Mouse (Mus musculus) cerebellum, adult 11 months (tissue): ENCODE data around the gene Prkacb.

Source experiments
- DNase-seq: peaks from one replicate; pipeline ENCODE4 v3.0.0; 2022

Gene Prkacb

DNA sequence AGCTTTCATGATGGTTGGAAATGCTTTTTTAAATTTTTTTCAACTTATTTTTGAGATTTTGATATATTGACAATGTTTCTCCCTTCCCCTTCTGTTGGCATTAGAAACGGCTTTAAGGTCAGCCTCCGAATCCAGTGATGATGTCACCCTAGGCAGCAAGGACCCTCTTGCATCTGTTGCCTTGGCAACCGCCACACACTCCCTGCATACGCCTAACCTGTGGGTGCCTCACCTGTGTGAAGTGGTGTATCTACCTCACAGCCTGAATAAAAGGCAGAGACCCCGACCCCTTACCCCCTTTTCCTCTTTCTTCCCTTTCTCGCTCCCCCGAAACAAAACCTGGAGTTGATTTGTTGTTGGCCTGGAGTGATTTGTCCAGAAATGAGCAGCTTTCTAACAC is 100.5 kb downstream of the Prkacb start:
- no peak for DNase-seq

DNA sequence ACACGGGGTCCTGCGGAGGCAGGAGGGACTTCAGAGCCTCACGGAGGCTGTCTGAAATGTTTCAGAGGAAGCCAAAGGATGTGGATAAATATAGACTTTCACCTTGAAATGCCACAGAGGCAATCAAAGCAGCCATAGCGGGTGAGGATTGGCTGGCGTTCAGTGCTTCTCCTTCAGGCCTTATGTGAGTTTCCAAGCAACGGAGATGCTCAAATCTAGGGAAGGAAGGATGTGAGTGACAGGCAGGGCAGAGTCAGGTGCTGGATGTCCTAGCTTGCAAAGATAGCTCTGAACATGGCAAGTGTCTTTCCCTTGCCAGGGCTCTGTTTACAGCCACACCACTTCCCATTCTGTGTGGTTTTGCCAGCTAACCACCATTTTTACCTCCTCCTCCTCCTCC is 101.2 kb downstream of the Prkacb start:
- no peak for DNase-seq

DNA sequence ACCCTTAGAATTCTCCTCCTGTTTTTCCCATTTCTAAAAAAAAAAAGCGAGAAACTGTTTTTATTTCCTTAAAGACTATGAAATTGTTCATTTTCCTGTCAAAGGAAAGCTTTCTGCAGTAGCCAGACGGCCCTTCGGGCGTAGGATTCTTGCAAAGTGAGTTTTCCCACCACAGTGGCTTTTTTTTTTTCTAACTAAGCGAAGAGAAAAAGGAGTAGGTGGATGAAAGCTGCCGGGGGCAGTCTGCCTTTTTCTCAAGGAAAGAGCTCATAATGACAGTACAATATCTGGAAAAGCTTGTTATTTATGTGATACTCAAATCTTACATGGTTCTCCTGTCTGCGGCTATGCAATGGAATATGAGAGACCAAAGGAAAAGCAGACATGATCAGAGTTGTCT is 101.7 kb downstream of the Prkacb start:
- no peak for DNase-seq

DNA sequence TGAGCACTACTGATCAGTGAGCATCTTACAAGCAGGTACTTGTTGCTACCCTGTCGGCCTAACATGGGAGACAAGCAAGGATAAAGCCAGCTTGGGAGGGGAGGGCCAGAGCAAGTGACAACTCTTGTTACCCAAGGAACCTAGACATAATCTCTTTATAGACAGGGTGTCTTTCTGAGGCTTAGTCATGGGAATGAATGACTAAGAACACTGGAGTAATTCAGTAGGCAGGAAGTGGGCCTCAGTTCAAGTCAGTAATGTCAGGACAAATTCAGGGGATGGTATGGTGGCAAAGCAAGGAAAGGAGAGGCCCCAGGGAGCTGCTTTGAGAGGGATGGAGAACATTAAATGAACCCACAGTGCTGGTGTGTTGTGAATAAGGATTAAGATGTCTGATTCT is 103.7 kb downstream of the Prkacb start:
- DNase-seq = no peak

DNA sequence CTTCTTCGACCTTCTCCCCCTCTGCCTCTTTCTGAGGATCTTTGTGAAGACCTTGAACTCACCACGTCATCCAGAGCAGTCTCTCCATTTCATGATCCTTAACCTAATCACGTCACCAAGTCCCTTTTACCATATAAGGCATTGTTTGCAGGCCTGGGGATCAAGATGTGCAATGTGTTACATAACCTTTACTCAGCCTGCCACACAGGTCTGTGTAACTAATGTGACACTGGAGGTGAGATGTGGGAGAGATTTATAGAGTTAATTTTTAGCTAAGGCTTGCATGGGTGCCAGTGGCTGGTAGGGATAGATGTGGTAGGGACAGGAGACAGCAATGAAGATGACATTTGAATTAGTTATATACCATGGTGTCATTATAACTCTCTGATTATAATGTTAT is 104.4 kb downstream of the Prkacb start:
- no peak for DNase-seq

DNA sequence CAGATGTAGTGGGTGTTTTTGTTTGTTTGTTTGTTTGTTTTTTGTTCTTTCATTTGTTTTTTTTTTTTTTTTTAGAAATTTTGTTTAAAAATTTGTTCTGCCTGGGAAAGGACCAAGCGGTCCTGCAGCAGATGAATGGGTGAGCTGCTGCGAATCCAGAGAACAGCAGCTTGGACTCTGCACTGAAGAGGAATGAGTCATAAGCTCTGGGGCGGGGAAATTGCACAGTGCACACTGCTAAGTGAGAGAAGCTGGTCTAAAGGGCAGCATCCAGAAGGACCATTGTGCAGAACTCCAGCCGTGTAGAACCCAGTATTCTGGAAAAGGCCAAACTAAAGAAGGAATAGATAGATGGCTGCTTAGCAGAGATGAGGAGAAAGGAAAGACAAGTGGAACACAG is 108.7 kb downstream of the Prkacb start:
- DNase-seq = no peak

DNA sequence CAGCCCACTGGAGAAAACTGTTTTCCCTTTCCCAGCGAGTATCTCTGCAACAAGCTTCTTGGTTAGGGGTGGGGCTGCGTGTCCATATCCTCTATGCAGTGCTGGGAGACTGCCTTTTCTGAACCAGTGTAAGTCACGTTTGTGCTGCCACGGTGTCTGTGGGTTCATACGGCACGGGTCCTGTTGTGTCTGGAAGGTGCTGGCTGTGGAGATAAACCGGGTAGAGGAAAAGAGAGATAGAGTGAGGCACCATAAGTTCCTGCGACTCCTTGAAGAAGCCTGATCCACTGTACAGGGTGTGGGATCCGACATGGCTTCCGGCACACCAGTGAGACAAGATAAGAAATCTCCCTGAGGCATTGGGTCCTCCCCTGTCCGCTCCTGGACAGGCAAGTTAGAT is 112.7 kb downstream of the Prkacb start:
- DNase-seq = no peak

DNA sequence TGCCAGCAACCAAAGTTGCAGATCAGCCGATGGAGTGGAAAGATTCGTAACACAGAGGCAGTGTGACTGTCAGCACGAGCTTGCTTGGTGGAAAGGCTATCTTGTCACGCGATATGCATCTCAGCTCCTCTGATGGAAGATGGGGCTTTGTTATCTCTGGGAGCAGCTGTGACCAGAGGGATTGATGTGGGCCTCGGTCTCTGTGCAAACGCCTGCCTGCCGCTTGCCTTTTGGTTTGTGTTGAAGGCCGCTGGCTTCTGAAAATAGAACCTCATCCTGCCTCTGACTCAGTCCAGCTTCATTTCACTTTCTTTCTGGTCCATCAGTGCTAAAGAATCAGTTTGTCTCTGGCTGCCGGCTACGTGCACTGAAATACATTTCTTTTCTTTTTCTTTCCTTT is 113.8 kb downstream of the Prkacb start:
- DNase-seq = no peak

DNA sequence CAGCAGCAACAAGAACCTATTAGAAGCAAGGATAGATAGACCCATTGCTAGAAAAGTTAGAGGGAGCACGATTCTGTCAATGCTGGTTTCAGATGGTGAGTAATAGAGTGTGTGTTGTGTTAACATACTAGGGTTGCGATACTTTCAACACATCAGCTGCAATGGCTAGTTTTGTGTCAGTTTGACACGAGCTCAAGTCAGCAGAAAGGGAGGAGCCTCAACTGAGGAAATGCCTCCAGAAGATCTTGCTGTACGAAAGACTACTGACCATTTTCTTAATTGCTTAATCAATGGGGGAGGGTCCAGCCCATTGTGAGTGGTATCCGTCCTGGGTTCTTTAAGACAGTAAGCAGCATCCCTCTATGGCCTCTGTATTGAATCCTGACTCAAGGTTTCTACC is 120.2 kb downstream of the Prkacb start:
- no peak for DNase-seq

DNA sequence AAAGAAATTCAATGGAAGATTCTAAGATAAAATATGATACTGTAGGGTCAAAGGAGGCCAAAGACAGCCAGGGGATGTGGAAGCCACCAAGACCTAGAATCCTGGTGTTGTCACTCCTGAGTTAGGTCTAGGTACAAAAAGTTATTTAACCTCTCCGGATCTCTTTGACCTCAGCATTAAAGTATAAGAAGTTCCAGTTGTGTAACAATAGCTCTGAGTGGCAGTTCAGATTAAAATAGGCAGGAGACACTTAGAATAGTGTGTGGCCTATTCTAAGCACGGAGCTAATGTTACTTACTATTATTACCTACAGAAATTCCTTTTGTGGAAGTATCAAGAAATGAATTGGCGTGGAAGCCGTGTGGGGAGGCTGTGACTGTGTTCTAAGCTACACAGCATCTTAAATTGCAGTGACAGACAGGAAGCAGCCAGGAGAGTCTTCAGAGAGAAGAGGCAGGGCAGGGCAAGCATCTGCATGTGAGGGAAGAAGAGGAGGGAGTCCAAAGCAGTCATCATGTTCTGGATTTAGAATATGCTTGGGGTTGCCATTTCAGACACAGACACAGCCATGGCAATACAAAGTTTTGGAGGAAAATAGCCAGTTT is 125.6 kb downstream of the Prkacb start:
- DNase-seq = no peak

DNA sequence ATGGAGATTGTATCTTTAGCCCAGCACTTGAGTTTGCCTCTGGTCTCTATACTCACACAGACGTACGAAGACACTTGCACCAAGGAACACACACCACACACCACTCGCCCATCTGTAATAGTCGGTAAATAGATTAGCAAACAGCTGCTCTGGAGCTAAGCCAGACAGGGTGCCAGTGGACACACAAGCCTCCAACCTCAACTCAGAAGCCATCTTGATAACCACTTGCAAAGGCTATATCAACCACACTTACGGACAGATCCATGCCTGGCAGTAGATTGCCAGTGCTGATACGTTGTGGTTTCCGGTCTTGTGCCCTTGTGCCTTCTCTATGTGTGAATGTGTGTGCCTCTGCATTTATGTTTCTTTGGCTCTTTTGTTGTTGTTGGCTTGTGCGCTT is 126.4 kb downstream of the Prkacb start:
- no peak for DNase-seq

DNA sequence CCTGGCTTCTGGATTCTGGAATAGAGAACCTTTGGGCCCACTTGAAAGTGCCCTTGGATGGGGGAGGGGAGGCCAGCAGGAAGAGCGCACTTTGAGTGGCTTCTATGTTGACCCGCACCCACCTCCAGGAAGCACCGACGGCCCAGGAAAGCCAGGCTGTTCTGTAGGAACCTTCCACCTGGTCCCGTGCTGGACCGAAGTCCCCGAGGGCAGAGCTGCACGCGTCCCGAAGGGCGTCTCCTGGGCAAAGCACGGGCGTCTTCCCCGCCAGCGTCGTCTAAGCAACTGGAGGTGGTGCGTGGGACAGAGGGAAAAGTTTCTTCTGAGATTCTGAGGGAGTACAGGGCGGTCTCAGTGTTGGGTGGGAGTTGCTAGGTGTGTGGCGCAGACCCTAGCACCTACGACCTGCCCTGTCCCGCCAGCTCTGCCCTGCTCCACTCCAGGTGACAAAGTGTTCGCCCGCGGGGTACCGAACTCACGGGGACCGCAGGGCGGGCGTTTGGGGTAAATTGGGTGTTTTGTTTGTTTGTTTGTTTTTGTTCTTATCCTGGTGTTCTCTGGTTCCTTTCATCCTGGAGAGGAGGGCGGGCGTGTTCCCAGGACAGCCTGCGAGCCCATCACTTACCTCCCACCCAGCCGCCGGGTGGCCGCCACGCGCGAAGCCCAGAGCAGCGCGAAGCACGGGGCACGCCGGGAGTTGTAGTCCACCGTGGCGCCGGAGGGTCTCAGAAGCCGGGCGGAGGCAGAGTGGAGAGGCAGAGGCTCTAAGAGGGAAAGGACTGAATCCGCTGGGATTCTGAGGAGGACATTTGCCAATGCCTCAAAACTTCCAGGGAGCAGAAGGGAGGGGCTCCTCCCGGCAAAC is 127.7 kb downstream of the Prkacb start, which contains the start of gene Samd13:
TSS of gene Samd13 (minus strand) at position 782 of the 865 bp plus-strand sequence.
- no peak for DNase-seq

DNA sequence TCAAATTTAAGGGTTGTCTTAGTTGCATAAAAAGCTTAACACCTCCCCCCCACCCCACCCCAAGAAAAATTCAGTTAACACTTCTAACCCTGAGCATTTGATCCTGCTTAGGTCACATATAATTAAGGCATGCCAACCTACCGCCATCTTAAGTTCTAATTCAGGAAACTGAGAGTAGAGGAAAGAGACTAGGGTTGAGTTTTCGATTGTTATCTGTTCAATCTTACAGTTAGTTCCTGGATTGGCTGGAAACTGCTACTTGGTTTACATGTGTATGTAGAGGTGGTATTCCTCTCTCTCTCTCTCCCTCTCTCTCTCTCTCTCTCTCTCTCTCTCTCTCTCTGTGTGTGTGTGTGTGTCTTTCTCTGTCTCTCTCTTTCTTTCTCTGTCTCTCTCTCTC is 129.7 kb downstream of the Prkacb start:
- no peak for DNase-seq

DNA sequence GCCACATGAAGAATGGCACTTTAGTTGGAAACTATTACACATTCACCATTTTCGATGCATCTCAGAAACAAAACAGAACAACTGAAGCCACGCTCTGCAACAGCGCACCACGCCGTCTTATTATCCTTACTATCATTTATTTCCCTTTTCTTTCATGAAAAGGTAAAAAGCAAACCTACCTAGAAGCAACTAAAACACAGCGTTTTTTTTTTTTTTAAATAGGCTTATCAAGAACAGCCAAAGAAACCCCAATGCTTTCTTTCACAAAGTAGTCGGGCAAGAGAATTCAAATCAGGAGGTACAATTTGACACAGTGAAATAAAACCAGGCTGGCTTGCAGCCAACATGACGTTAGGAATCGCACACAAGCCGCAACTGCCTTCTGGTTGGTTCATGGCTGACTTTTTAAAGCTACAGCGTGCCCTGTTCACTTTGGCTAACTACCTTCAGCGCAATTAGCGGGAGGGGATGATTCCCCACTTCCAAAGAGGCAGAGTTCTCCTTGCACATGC is 130.6 kb downstream of the Prkacb start:
- no peak for DNase-seq

DNA sequence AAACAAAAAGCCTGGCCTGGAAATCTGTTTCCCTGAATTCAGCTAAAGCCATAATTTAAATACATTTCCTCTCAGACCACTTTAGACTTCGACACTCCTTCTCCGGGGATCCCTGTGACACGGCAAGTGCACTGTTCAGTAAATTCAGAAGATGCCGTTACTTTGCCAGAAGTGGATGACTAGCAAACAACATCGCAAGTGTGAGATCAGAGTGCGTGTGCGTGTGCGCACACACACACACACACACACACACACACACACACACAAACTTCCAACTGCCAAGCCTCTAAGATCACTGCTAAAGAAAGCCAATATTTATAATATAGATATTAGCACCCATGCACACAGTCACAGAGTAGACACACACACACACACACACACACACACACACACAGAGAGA is 131.1 kb downstream of the Prkacb start:
- DNase-seq = no peak

DNA sequence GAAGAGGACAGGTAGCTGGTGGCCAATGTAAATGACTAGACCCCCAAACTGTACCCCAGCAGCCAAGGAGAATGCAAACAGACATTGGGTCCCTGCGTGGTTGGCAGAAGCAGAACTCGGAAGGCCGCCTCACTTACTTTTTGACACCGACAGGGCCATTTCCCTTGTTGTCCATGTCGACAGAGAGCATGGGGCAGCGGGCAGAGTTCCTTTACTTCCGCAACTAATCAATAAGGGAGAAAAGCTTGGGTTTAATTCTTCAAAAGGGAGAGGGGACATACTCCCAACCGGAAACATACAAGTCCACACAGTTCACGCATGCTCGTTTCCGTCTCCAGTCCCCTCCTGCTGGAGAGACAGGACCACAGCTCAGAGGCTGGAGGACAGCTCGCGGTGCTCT is 132.2 kb downstream of the Prkacb start:
- no peak for DNase-seq

DNA sequence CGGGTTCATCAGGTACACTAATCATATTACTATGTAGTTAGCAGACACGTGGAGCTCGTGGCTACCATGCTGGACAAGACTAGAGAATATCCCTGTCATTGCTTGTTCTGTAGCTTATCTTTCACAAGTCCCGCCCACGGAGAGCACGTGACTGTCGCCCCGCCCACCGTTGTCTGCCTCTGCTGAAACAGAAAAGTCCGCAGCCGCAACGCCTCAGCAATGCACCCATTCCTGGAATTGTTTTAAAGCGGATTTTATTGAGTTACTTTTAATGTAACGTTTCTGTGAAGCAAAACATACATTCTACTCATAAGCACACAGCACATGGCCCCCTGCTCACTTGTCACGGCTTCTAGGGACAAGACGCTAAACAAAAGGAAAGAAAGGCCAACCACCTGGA is 133.1 kb downstream of the Prkacb start:
- no peak for DNase-seq
